Mouse (Mus musculus) lung, adult 2 months (tissue): ENCODE results near the gene Sema4g. TPM values are rescaled to one million over a fixed set of nuclear protein-coding genes. Genes with fewer than 3 reads are reported as not detected.

Experiments used
- DNase-seq: peaks from one replicate; pipeline ENCODE4 v3.0.0; 2022
- H3K4me1 ChIP-seq: fragments of 200-500 bp; 2 replicates; pipeline ENCODE4 v1.6.1; 2011; ENCODE audit warnings: low read length; ENCODE audit not compliant: control insufficient read depth, insufficient read depth
- H3K4me3 ChIP-seq: fragments of 200-500 bp; replicated peaks from 2 replicates; pipeline ENCODE3; 2011; ENCODE audit warnings: low read depth, mild to moderate bottlenecking, control low read depth, low read length; ENCODE audit errors: extremely low read depth
- CTCF ChIP-seq: fragments of 200-500 bp; IDR thresholded peaks from 2 replicates; pipeline ENCODE4 v1.5.1; 2011; ENCODE audit warnings: mild to moderate bottlenecking, low read length, control low read depth; ENCODE audit not compliant: insufficient read depth
- POLR2A ChIP-seq: fragments of 200-500 bp; IDR thresholded peaks from 2 replicates; pipeline ENCODE4 v1.6.1; 2011; ENCODE audit warnings: low read depth, mild to moderate bottlenecking, control low read depth, low read length, borderline replicate concordance; ENCODE audit errors: extremely low read depth
- WGBS: fragments of 180-500 bp; shearing (Covaris S2); methylation state at CpG from one replicate; pipeline ENCODE4 v1.1.7; 2018; 5-methylcytosine and 5-hydroxymethylcytosine counted together
- polyA plus RNA-seq: library from polyadenylated mRNA; depleted of rRNA; stranded (reverse); fragments of >200 nt; gene quantifications from 2 replicates; pipeline ENCODE4 v1.2.3, GENCODE M21; 2012

Gene Sema4g
- polyA plus RNA-seq, 1 experiment, result 10.6 TPM

- TF ChIP-seq CTCF, result no peak
- no peak for TF ChIP-seq POLR2A
- DNase-seq, result no peak
- Histone ChIP-seq H3K4me3 (no peak overlapping the region), H3K4me1 (peaks cover 13% of the 10 kb centered on the region)
- 68% methylated on average over 15 of the region's 15 CpGs for WGBS
Observed at GRCm38 (mm10) chr19:45021362-45021761, 32.5 kb downstream of the Sema4g start.

- no peak for DNase-seq
Observed at GRCm38 (mm10) chr19:45023993-45024392, 35.1 kb downstream of the Sema4g start.

GRCm38 (mm10) chr19:45024775-45025174 is 35.9 kb downstream of the Sema4g start:
- no peak for DNase-seq
- Histone ChIP-seq H3K4me3 (no peak overlapping the region), H3K4me1 (peaks cover 6% of the 10 kb centered on the region; the same call in 1 of the 2 replicates)
- TF ChIP-seq CTCF (no peak), POLR2A (no peak)
- 80% methylated on average over 20 of the region's 20 CpGs for WGBS

More at GRCm38 (mm10) chr19:45023993-45024392, 35.1 kb downstream of the Sema4g start:
- Histone ChIP-seq H3K4me1 (peaks cover 8% of the 10 kb centered on the region), H3K4me3 (no peak overlapping the region)
- WGBS, result 78% methylated on average over 11 of the region's 11 CpGs
- TF ChIP-seq POLR2A, result no peak
- TF ChIP-seq CTCF, result no peak

DNA sequence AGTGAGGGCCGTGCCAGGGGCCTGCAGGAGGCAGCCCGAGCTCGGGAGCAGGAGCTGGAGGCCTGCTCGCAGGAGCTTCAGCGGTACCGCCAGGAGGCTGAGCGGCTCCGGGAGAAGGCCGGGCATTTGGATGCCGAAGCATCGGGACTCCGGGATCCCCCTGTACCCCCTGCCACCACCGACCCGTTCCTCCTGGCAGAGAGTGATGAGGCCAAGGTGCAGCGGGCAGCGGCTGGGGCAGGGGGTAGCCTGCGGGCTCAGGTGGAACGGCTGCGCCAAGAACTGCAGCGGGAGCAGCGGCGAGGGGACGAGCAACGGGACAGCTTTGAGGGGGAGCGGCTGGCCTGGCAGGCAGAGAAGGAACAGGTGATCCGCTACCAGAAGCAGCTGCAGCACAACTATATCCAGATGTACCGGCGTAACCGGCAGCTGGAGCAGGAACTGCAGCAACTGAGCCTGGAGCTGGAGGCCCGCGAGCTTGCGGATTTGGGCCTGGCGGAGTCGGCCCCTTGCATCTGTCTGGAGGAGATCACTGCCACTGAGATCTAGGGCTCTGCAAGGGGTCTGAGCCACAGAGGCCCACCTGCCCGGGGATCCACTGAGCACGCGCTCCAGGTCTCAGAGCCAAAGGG is 37.2 kb downstream of the Sema4g start:
- DNase-seq, result no peak
- peaks cover 3% of the 10 kb centered on the region for H3K4me1 ChIP-seq
- WGBS, result 92% methylated on average over 37 of the region's 37 CpGs
- no peak for TF ChIP-seq CTCF
- no peak for TF ChIP-seq POLR2A
- no peak overlapping the region for H3K4me3 ChIP-seq

GRCm38 (mm10) chr19:45026958-45027670 is 38.2 kb downstream of the Sema4g start:
- DNase-seq, result no peak
- WGBS, result 60% methylated on average over 6 of the region's 6 CpGs
- peaks cover 10% of the 10 kb centered on the region for H3K4me1 ChIP-seq
- no peak overlapping the region for H3K4me3 ChIP-seq
- TF ChIP-seq POLR2A (no peak), CTCF (no peak)

DNA sequence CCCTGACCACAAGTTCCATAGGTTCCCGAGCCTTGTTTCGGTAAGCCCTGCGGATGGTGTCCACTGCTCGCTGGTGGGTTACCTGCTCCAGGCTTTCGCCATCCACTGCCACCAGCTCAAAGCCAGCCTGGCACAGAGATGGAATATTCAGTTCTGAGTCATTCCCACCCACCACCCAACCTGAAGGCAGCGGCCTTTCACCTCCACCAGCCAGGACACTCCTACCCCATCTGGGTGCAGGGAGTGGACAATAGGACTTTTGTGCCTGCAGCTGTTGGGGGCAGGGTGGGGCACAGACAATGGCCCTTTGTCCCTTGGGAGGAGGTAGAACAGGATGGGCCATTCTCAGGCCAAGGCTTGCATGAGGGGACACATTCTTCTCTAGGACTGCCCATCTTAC is 38.9 kb downstream of the Sema4g start:
- H3K4me3 ChIP-seq, result no peak overlapping the region
- 83% methylated on average over 6 of the region's 6 CpGs for WGBS
- H3K4me1 ChIP-seq, result peaks cover 10% of the 10 kb centered on the region
- no peak for DNase-seq
- TF ChIP-seq CTCF, result no peak
- no peak for TF ChIP-seq POLR2A

- Histone ChIP-seq H3K4me1 (peaks cover 10% of the 10 kb centered on the region), H3K4me3 (no peak overlapping the region)
- DNase-seq, result no peak
- 63% methylated on average over 19 of the region's 19 CpGs for WGBS
- no peak for TF ChIP-seq CTCF
- no peak for TF ChIP-seq POLR2A
Observed at GRCm38 (mm10) chr19:45028746-45029145, 39.8 kb downstream of the Sema4g start.

DNA sequence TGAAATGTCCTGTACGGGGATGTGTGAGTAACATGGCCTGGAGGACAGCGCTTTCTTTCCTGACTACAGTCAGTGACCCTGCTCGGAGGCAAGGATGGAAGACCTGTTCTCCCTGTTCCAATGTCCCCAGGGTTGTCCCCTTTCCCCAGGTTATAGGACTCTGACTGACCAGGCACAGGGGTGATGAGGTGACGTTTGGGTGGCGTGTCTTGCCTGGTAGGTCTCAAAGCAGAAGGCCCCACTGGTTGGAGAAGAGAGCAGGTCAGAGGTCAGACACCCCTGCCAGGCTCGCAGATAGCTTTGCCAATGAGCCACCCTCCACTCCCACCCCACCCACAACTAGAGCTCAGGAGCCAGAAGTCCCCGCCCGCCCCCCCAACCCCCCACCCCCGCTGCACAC is 40.7 kb downstream of the Sema4g start:
- H3K4me1 ChIP-seq, result peaks cover 10% of the 10 kb centered on the region
- DNase-seq, result no peak
- 64% methylated on average over 9 of the region's 9 CpGs for WGBS
- TF ChIP-seq POLR2A, result no peak
- TF ChIP-seq CTCF, result no peak
- no peak overlapping the region for H3K4me3 ChIP-seq

GRCm38 (mm10) chr19:45030111-45030510 is 41.2 kb downstream of the Sema4g start:
- H3K4me3 ChIP-seq, result no peak overlapping the region
- H3K4me1 ChIP-seq, result peaks cover 10% of the 10 kb centered on the region
- TF ChIP-seq CTCF, result peak; percentile 77
- no peak for TF ChIP-seq POLR2A
- 28% methylated on average over 8 of the region's 8 CpGs for WGBS
- peak; percentile 67 for DNase-seq
